Mouse (Mus musculus) lung, adult 10 weeks (tissue): Measurements from ENCODE around the gene Oosp1. TPM values are rescaled to one million over a fixed set of nuclear protein-coding genes. Genes with fewer than 3 reads are reported as not detected.

Experiments
- polyA plus RNA-seq: library from polyadenylated mRNA; stranded (reverse); fragments of 350-450 nt; fragmentation: Illumina TruSeq; extraction: RNeasy Lipid Tissue Mini Kit (QIAGEN cat#74804); gene quantifications from one replicate; pipeline ENCODE4 v1.2.3, GENCODE M21; 2014; ENCODE audit warnings: low read depth, low replicate concordance; ENCODE audit not compliant: insufficient read depth

The Oosp1 gene
- 0.43 TPM for polyA plus RNA-seq

GRCm38 (mm10) chr19:11690839-11691238 lies at the start of gene Oosp1:
Oosp1 (minus strand) TSS chr19:11691150.

DNA sequence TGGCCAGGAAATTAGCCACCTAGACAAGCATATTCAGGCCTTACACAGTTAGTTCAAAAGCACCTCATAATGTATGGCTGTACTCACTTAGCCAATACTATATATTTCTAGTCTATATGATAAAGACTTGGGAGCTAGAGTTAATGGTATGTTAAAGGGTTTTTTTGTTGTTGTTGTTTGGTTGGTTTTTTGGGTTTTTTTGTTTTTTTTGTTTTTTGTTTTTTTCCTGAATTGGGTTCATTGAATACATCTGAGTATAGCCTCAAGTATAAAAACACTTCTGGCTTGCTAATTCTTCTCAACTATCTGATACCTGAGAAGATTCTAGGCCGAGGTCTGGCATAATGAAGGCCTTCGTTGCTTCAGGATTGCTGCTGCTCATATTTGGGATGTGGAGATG lies 5.8 kb upstream of the Oosp1 start, which contains the start of gene Oosp3:
Oosp3 (plus strand) TSS at position 301 of the 400 bp plus-strand sequence.

DNA sequence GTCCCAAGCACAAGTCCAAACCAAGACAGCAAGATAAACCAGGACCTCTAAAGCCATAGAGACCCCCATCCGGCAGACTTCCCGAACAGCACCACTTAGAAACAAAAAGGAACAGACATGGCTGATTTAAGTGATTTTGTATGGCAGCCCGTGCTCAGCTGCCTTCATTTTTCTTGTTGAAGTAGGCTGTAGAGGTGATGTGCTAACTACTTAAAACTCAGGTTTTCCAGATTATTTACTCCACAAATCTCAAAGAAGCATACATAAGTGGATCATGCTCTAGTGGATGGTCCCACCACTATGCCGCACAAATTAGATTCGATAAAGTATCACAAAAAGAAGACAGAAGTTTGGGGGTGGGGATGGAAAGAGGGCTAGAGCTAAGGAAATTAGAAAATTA lies 30.5 kb downstream of the Oosp1 start, which contains the start of gene Oosp2:
Oosp2 (minus strand) TSS at position 101 of the 400 bp plus-strand sequence.

GRCm38 (mm10) chr19:11640732-11641131 lies 50.2 kb downstream of the Oosp1 start, which contains the start of gene Ms4a3:
Ms4a3 (minus strand) TSS chr19:11640851.

DNA sequence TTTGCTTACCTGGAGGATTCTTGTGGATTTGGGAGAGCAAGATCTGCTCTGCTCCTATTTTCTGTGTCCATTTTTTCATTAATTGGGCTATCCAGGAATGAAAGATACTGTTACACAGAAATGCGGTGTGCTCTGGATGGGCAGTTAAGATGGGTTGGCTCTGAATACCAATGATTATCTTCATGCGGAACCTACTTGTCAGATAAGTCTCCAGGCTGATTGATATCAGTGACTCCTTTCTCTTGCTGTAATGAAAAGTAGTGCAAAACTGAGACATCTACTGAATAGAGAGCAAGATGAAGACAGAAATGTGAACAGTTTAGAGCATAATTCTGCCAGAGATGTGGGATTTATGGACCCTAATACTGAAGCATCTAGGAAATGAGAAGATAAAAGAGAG lies 67.4 kb downstream of the Oosp1 start, which contains the start of gene Ms4a2:
Ms4a2 (minus strand) TSS at position 169 of the 400 bp plus-strand sequence.

Other genes starting within 250 kb of the Oosp1 start
- 27.2 TPM for gene Ms4a4b, start 247.6 kb downstream of the Oosp1 start, polyA plus RNA-seq
- gene Ms4a6c, start 221.8 kb downstream of the Oosp1 start, polyA plus RNA-seq = 20.5 TPM
- 15.9 TPM for gene Gm8369, start 205.2 kb downstream of the Oosp1 start, polyA plus RNA-seq
- 17.9 TPM for gene Ms4a6b, start 174.6 kb downstream of the Oosp1 start, polyA plus RNA-seq
- gene Ms4a4d, start 154.3 kb downstream of the Oosp1 start, polyA plus RNA-seq = 40.6 TPM
- 8.9 TPM for gene Ms4a6d, start 86.3 kb downstream of the Oosp1 start, polyA plus RNA-seq
- gene Ms4a2, start 67.4 kb downstream of the Oosp1 start, polyA plus RNA-seq = 0.43 TPM
- not detected for gene Ms4a3, start 50.3 kb downstream of the Oosp1 start, polyA plus RNA-seq
- not detected for gene Oosp2, start 30.6 kb downstream of the Oosp1 start, polyA plus RNA-seq
- not detected for gene Oosp3, start 5.9 kb upstream of the Oosp1 start, polyA plus RNA-seq
- gene Gif, start 56.4 kb upstream of the Oosp1 start, polyA plus RNA-seq = not detected
- gene Mrpl16, start 79.2 kb upstream of the Oosp1 start, polyA plus RNA-seq = 21.3 TPM
- gene Stx3, start 128.3 kb upstream of the Oosp1 start, polyA plus RNA-seq = 20.1 TPM
- not detected for gene Olfr1417, start 148.1 kb upstream of the Oosp1 start, polyA plus RNA-seq
- gene Olfr1418, start 169.9 kb upstream of the Oosp1 start, polyA plus RNA-seq = not detected
- not detected for gene Olfr1419, start 184.0 kb upstream of the Oosp1 start, polyA plus RNA-seq
- not detected for gene Olfr1420, start 195.4 kb upstream of the Oosp1 start, polyA plus RNA-seq
- 7.1 TPM for gene Patl1, start 221.2 kb upstream of the Oosp1 start, polyA plus RNA-seq